Mouse (Mus musculus) cerebellum, adult 9-10 months (tissue): ENCODE measurements around the gene Iqcn.

ENCODE experiments used
- DNase-seq: peaks from one replicate; pipeline ENCODE4 v3.0.0; 2022

Gene Iqcn

DNA sequence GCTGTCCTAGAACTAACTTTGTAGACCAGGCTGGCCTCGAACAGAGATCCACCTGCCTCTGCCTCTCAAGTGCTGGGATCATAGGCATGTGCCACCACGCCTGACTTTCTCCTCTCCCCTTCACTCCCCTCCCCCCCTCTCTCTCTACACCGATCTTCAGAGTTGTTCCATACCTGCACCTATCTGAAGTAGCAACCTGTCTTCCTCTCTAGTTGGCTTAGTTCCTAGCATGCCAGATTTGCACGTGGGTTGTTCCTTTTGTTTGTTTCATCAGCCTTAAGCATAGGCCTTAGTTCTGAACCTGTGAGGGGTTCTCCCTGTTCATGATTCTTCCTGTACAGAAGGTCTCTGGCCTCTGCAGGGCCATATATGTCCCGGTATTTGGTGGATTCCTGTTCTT lies 34.4 kb downstream of the Iqcn start:
- no peak for DNase-seq

- no peak for DNase-seq
These were observed 35.0 kb downstream of the Iqcn start for GRCm38 (mm10) chr8:70738211-70738610.

DNA sequence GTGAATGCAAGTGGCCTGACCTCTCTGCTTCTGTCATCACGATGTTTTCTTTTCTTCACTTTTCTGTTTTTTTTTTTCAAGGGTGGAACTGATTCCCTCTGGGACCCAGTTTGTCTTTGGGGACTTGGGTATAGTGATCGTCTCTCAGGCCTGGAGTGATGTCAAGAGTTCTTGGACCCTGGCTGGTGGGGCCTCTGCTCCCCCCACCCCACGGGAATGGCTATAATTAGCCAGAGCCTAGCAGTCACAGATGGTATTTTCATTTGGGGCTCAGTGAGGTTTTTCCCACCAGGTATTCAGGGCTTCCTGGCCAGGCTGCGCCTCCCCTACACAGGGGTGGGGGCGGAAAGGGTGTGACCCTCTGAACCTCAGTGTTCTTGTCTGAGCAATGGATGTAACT lies 38.4 kb downstream of the Iqcn start:
- DNase-seq, result no peak

DNA sequence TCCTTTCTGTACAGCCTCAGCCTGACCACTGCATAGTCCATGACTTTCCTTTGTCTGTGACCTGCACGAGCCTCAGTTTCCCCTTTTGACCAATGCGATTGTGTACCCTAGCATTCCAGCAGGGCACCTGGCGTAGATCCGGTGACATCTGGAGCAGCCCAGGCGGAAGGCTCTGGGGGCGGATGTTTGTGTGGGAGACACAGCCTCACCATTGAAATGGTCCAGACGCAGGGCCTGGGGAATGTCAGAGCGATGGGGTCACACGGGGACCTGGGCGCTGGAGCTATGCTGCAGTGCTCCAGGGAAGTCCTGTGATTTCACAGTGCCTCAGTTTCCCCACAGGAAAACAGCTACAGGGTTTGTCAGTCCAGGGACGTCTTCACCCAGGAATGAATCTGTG lies 38.9 kb downstream of the Iqcn start:
- no peak for DNase-seq

DNA sequence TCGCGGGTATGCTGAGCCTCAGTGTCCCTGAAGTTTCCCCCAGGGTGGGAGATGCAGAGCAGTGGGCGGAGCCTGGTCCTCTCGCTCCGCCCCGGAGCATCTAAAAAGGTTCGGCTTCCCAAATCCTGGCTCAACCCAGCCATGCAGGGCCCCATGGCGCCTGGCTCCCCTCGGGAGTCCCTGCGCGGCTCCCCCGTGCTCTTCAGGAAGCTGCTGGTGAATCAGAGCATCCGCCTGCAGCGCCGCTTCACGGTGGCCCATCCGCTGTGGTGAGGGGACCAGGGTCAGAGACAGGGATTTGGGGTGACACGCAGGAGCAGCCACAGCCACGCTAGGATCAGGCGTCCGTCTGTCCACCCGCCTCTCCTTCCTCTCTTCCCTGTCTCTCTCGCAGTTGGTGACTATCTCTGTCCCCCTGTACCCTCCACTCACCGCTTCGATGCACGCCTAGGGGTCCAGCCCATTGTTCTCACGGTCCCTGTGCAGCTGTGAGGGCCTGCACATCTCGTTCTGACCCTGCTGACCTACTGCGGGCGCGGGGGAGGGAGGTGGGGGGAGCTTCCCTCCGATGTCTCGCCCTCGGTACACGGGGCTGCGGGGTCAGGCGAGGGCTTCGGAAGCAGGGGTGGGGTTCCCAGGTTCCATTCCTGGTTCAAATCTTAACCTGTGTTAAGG lies 39.9 kb downstream of the Iqcn start:
- no peak for DNase-seq

- DNase-seq, result peak; percentile 46
These were observed 40.7 kb downstream of the Iqcn start for GRCm38 (mm10) chr8:70743656-70744590.

DNA sequence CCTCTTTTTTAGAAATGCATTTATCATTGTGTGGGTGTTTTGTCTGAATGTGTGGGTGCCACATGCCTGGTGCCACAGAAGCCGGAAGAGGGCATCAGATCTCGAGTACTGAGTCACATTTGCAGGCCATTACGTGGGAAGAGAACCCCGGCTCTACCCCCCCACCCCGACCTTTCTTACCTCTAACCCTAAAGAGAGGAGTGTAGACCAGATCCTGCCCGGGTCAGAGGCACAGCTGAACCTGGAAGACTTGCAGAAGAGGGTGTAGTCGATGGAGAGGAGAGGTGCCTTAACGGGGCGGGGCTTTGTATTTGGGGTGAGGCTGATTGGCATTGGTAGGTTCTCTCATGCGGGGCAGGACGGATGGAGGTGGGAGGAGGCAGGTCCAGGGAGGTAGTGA lies 41.5 kb downstream of the Iqcn start:
- peak; percentile 10 for DNase-seq

GRCm38 (mm10) chr8:70745691-70746220 lies 42.5 kb downstream of the Iqcn start:
- DNase-seq, result no peak

GRCm38 (mm10) chr8:70746676-70747075 lies 43.4 kb downstream of the Iqcn start:
- no peak for DNase-seq

- DNase-seq, result no peak
These were observed 44.1 kb downstream of the Iqcn start for GRCm38 (mm10) chr8:70747211-70747890.

DNA sequence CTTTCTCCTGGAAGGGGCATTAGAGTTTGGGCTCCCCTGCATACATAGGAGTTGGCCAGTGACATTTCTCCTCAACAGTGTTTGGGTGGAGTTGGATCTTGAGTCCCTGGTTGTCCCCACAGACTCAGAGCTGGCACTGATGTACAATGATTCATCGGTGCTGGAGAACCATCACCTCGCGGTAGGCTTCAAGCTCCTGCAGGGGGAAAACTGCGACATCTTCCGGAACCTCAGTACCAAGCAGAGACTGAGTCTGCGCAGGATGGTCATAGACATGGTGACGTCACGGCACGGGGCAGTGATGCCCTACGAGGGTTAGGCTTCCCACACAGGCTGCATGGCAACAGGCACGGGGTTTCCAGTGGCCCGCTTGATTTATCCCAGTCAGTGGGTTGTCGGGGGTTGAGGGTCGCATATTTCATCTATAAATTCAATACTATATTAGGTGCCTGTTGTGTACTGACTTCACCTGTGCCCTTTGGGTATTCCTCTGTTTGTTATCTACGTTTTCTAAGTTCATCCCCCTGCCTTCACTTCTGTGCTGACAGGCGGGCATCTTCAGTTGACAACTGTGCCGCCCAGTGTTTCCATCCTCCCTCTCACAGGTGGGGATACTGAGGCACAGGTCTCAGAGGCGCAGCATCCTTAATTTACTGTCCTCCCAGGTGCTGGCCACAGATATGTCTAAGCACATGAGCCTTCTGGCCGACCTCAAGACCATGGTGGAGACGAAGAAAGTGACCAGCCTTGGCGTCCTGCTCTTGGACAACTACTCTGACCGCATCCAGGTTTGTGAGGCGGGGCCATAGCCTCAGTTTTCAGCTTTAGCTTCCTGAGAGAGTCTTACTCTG lies 45.2 kb downstream of the Iqcn start:
- no peak for DNase-seq

- no peak for DNase-seq
These were observed 45.9 kb downstream of the Iqcn start for GRCm38 (mm10) chr8:70749097-70749674.

DNA sequence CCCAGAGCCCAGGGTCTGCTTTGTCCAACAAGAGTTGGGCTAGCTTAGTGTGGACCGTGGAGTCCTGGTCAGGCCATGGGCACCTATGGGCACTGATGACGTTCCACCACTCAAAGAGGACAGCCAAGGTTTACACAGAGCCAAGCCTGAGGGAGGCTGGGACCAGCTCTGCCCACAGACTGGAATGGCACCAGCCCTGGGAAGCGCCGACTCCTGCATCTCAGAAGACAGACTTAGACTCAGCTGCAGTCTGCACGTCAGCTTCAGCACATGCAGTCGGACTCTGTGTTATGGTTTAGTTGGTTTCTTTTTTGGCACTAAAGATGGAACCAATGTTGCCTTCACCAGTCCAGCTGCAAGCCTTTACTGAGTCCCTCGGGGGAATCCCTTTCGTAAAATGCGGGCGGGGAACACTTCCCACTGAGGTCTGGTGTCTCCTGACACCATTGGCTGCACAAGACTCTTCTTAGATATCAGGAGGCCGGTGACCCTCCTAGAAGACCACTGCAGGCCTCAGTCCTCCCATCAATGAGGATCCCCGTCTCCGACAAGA lies 46.9 kb downstream of the Iqcn start:
- DNase-seq, result no peak

- peak; percentile 81 for DNase-seq
These were observed 48.9 kb downstream of the Iqcn start for GRCm38 (mm10) chr8:70752000-70752764.

GRCm38 (mm10) chr8:70753151-70753550 lies 49.9 kb downstream of the Iqcn start:
- peak; percentile 72 for DNase-seq

DNA sequence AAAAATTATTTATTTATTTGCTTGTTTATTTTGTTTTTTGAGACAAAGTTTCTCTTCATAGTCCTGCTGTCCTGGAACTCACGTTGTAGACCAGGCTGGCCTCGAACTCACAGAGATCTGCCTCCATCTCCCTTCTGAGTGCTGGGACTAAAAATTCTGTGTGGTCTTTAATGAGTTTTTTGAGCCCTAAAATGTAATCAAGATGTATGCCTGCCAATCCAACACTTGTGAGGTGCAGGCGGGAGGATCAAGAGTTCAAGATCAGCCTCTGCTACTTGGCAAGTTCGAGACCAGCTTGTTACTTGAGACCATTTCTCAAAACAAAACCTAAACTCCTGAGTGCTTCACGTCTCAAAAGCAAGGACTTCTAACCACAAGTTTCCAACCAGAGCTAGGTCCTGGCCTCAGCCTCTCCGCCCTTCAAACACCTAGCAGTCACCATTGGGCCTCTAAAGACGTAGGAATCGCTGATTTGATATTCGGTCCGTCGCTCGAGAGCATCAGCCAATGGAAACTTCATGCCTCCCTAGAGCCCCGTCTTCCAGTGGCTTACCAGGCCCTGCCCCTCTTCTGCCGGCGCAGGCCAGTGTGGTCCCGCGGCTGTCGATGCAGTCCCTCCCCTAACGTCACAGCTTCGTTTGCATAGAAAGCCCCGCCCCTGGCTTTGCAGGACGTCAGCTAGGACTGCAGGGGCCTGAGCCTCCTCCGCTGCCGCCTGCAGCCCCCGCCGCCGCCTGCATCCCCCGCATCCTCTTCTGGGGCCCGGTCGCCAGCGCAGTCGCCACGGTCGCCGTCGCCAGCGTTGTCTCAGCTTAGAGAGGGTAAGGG lies 51.0 kb downstream of the Iqcn start, which contains the start of gene Rab3a:
Gene Rab3a, plus strand, starts transcription at position 637 of the 828 bp plus-strand sequence.
- DNase-seq, result peak; percentile 98

DNA sequence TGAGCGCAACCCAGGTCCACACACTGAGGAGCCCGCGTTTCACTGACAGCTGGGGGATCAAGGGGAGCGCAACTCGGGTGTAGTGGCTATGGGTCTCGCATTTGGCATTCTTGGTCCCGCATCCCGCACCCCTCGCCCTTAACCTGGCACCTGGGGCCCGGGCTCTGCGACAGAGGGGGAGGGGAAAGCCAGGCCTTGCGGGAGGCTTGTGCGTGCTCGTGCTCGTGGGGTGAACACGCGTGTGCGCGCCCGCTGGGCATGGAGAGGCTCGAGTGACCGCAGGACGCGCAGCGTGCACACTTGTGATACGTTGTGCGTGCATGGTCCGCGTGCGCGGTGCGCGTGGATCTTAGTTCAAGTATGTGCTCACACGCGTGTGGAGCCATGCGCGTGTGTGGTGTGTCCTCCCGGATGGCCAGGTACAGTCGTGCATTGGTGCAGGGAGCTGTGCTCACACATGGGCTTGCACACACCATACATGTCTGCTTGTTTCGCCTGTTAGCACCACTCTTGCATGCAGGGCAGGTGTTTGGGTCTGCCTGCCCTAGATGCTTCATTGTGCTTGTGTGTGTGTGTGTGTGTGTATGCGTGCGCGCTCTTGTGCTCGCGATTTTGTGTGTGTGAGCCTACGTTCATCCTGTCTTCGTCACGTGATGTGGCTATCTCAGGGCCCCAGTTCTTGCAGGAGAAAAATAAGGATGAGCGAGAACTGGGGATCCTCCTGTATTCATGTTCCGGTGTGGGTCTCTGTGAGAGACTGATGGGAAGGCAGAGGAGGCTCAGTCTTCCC lies 51.8 kb downstream of the Iqcn start:
- peak; percentile 89 for DNase-seq

DNA sequence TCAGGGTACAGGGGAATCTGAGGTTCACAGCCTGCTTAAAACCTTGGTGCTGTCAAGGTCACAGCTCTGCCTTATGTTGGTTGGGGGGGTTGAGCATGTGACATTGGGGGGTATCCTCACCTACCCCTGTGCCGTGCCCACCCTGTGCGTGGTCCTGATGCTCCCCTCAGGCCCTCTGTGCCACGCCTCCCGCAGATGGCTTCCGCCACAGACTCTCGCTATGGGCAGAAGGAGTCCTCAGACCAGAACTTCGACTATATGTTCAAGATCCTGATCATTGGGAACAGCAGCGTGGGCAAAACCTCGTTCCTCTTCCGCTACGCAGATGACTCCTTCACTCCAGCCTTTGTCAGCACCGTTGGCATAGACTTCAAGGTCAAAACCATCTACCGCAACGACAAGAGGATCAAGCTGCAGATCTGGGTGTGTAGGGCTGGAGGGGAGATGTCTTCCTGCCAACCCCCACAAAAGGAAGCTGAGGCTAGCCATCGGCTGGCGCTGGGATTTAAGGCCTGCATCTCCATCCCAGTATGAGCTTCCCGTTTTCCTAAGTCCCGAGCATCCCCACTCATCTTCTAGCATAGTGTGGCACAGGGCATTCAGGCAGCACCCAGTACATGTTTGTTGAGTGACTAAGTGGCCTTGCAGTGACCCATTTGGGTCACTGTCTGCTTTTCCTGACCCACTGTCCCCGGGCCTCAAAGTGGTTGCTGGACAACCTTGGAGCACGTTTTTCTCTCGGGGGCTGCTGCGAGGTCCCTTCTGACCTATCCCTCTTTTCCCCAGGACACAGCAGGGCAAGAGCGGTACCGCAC lies 52.6 kb downstream of the Iqcn start:
- no peak for DNase-seq
